Mouse (Mus musculus) heart, adult 18-20 months (tissue): ENCODE results near the gene Mrpl51. TPM values are rescaled to one million over a fixed set of nuclear protein-coding genes. Genes with fewer than 3 reads are reported as not detected.

Experiments
- DNase-seq, 2 experiments: peaks; one replicate each; pipeline ENCODE4 v3.0.0; 2021 to 2022; ENCODE audit warnings: mixed read lengths in 1 of 2
- microRNA-seq, 2 experiments: library from miRNA; unstranded; fragments of <30 nt; microRNA quantifications; one replicate each; pipeline ENCODE4 v1.2.0; 2022
- total RNA-seq, 2 experiments: library from RNA; stranded (reverse); gene quantifications; 2 replicates each; pipeline ENCODE4 v1.2.3; 2021

The Mrpl51 gene
- total RNA-seq, 2 experiments from 2014 or later = 316 to 366 TPM

- DNase-seq = no peak
These were observed 40.9 kb downstream of the Mrpl51 start for GRCm38 (mm10) chr6:125232516-125232915.

DNA sequence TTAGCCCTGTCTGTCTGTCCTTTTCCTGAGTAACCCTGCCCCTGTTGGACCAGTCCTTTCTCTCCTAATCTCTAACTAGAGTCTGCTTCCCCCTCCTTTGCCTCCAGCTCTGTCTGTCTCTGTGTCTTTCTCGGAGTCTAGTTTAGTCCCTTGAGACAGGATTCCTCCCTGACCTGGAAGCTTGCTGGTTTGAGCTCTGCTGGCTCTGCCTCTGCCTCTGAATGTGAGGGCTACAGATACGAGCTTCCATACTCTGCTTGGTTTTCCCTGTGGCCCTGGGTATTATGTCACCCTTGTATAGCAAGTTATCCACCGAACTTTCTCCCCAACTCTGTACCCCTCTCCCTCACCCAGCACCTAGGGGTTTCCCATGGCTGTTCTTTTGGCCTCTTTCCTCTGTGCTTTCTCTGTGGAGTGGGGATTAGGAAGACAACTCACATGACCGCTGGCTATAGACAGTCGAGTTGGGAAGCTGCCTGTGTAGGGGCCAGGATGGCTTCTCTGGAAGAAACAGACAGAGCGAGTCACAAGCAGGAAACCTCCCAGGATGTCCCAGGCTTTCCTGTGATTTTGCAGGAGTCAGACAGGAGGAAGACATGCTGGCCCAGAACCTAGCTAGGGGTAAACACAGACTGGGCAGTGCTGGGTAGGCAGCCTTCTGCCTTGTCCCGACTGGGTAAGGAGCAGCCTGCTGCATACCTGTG is 42.4 kb downstream of the Mrpl51 start:
- peak; percentile 33 to 40 for DNase-seq

DNA sequence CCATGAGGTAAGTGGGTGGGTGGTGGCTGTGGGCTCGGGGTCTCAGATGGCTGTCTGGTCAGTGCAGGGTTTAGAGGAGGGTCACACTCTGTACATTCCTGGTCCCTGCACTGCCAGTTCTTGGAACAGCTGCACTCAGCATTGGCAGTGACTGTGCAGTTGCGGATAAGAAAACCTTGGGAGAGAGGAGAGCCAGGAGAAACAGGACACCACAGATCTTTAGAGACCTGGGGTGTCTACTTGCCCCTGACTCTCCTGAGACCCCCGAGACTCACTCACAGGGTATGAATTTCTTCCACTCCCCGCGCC is 42.9 kb downstream of the Mrpl51 start:
- no peak for DNase-seq

DNA sequence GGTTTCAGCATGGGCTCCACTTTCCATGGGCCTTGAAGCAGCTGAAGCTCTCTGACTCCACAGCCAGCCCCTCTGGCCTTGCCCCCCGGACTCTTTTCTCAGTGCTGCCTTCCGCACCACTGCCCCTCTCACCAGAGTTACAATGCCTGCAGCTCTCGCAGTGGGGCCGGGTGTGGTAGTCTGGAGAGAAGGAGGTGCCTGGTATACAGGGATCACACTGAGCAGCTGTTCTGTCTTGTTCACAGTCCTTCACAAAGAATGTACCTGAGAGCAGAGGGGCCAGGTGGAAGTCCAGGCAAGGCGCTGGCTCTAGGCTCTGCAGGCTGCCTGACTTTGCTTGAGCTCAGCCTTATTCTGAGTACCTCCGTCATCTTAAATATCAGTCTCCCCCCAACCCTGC is 44.7 kb downstream of the Mrpl51 start:
- DNase-seq = no peak

- DNase-seq = no peak
These were observed 45.2 kb downstream of the Mrpl51 start, which contains the start of gene Cd27 for GRCm38 (mm10) chr6:125236782-125237181. TSS of gene Cd27 (minus strand) at chr6:125237010.

GRCm38 (mm10) chr6:125237421-125237820 is 45.8 kb downstream of the Mrpl51 start:
- no peak for DNase-seq

DNA sequence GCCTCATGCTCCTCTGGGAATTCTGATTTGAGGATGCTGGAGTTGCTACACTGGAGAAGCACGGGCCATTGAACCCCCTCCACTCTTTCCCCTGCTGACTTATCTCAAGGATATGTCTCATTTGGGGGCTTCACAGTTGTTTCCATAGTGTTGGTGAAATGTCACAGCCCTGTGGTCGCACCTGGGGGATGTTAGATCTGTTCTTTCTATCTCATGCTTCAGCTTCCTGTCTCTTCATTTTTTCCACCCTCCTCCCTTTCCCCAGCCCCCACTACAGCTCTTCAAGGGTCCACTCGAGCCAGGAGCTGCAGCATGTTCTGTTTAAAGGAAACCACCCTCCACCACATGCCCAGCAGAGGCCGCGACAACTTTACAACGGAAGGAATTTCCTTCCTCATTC is 46.8 kb downstream of the Mrpl51 start:
- no peak for DNase-seq

DNA sequence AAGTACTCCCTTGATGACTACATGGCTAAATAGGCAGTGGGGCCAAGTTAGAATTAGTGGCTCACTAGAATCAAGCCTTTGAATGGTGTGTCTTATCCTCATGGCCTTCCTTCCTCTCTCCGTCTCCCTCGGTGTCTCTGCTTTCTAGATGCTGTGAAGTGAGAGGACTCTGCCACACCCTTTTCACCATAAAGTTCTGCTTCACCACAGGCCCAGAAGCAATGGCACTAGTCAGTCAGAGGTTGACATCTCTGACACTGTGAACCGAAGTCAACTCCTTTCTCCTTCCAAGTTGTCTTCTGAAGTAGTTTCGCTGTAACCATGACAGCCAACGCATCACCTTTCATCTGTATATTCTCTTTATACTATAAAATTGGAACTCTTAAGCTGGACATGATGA is 47.9 kb downstream of the Mrpl51 start:
- no peak for DNase-seq

DNA sequence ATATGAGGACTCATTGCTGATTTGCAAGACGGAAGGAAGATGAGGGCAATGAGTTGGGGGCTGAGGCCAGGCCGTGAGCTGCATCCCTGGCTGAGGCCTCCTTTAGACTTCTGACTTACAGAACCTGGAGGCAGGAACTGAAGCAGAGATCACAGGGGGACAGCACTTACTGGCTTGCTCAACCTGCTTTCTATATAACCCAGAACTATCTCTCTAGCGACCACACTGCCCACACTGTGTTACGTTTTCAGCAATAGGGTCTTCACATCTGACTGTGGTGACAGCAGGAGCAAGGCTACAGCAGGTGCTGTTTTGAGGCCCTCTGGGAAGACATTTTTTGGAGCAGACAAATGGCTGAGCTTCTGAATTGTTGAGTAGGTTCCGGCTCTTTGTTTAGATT is 49.0 kb downstream of the Mrpl51 start:
- no peak for DNase-seq

- no peak for DNase-seq
These were observed 50.0 kb downstream of the Mrpl51 start for GRCm38 (mm10) chr6:125241566-125241965.

DNA sequence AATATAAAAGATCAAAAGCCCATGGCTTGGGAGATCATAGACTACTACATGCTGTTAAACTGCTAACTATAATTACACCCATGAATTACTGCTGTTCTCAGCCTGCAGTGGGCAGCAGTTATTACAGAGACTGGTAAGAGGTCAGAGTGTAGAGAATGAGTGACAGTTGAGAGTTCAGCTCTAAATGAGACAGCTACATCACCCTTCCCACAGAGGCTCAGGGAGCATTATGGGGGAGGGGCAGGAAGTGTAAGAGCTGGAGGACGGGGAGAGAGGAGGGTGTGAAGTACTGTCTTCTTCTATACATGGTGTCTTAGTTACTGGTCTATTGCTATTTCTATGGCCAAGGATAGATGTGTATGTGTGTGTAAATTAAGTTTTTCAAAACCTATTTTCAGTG is 53.0 kb downstream of the Mrpl51 start:
- no peak for DNase-seq

Small RNA genes within 50 kb of the gene (microRNA-seq; reads per million reads assigned to microRNA genes)
- gene Mir3098 (2.3 to 4.9 reads per million in 2 experiments), gene Mir8113 (0 reads per million in 2 experiments)

Other genes with a start within 250 kb of the Mrpl51 start
- 100 to 1,000 TPM in 1 of 2 experiments, 10 to 100 TPM in 1; 94.3 to 102 TPM for gene Cops7a, start 226.3 kb upstream of the Mrpl51 start, total RNA-seq
- gene Pianp, start 195.1 kb upstream of the Mrpl51 start, total RNA-seq = under 1 TPM; 0.62 to 0.80 TPM
- 10 to 100 TPM; 20.5 to 20.6 TPM for gene Zfp384, start 182.7 kb upstream of the Mrpl51 start, total RNA-seq
- gene Ing4, start 152.0 kb upstream of the Mrpl51 start, total RNA-seq = 10 to 100 TPM; 22.4 to 26.6 TPM
- gene Acrbp, start 142.1 kb upstream of the Mrpl51 start, total RNA-seq = 1 to 10 TPM in 1 of 2 experiments, under 1 TPM in 1; 0.99 to 2.7 TPM
- gene Lpar5, start 123.9 kb upstream of the Mrpl51 start, total RNA-seq = under 1 TPM; 0.25 to 0.62 TPM
- 100 to 1,000 TPM; 105 to 111 TPM for gene Chd4, start 95.8 kb upstream of the Mrpl51 start, total RNA-seq
- gene Nop2, start 59.9 kb upstream of the Mrpl51 start, total RNA-seq = 10 to 100 TPM; 19.2 to 20.1 TPM
- gene Iffo1, start 46.6 kb upstream of the Mrpl51 start, total RNA-seq = 1 to 10 TPM; 5.0 to 5.9 TPM
- 1,000 to 10,000 TPM; 4,422 to 5,568 TPM for gene Gapdh, start 25.3 kb upstream of the Mrpl51 start, total RNA-seq
- gene Ncapd2, start 100 bp upstream of the Mrpl51 start, total RNA-seq = 10 to 100 TPM; 12.2 to 15.6 TPM
- gene Vamp1, start 23.8 kb downstream of the Mrpl51 start, total RNA-seq = 1 to 10 TPM; 5.0 to 7.8 TPM
- 1 to 10 TPM; 5.7 to 6.1 TPM for gene Tapbpl, start 40.1 kb downstream of the Mrpl51 start, total RNA-seq
- gene Cd27, start 45.2 kb downstream of the Mrpl51 start, total RNA-seq = 1 to 10 TPM in 1 of 2 experiments, not detected in 1; 1.7 TPM
- gene Tuba3a, start 94.2 kb downstream of the Mrpl51 start, total RNA-seq = not detected
- gene Ltbr, start 122.1 kb downstream of the Mrpl51 start, total RNA-seq = 10 to 100 TPM; 25.0 to 28.7 TPM
- 1 to 10 TPM in 1 of 2 experiments, under 1 TPM in 1; 0.47 to 1.3 TPM for gene Scnn1a, start 128.9 kb downstream of the Mrpl51 start, total RNA-seq
- gene Tnfrsf1a, start 157.6 kb downstream of the Mrpl51 start, total RNA-seq = 10 to 100 TPM; 47.5 to 50.8 TPM
- gene Plekhg6, start 189.0 kb downstream of the Mrpl51 start, total RNA-seq = not detected